Mouse (Mus musculus): ENCODE data around the gene Galnt7. TPM values are rescaled to one million over a fixed set of nuclear protein-coding genes. Genes with fewer than 3 reads are reported as not detected.

The Galnt7 gene
- 17.3 and 19.3 TPM in 2 replicates for polyA plus RNA-seq (2014; fragmentation: Nextera tagmentation; extraction: Ambion mirVana)

GRCm38 (mm10) chr8:57652456-57653055, at the start of gene Galnt7:
Galnt7 (minus strand) TSS chr8:57653032.
- Histone ChIP-seq H3K9ac (ENCODE audit: low read depth, low read length) (peak within 1 kb of the TSS; percentile 95), H3K4me1 (replicated peaks; ENCODE audit: control insufficient read depth, insufficient read depth, low read length) (no peaks in the 10 kb centered on the region), H3K27ac (ENCODE audit: low read depth, low read length) (peak within 1 kb of the TSS; percentile 93), H3K36me3 (ENCODE audit: control insufficient read depth, insufficient read depth, low read length) (no peaks in the 10 kb centered on the region), H3K4me2 (replicated peaks; ENCODE audit: low read depth, low read length) (peak within 1 kb of the TSS; percentile 92), H3K9me3 (ENCODE audit: control insufficient read depth, low read length) (no peaks in the 10 kb centered on the region), H3K4me3 (ENCODE audit: low read depth, low read length) (peak within 1 kb of the TSS; percentile 90), H3K27me3 (ENCODE audit: control insufficient read depth, insufficient read depth, low read length) (no peaks in the 10 kb centered on the region)
- 0% methylated on average over 29 of the region's 74 CpGs for WGBS
- ATAC-seq (ENCODE audit: low FRiP score) (peak; percentile 89), DNase-seq (ENCODE audit: low spot score) (peak; percentile 77)

GRCm38 (mm10) chr8:57688633-57689032, 35.8 kb upstream of the Galnt7 start:
- H3K4me2 ChIP-seq (replicated peaks; ENCODE audit: low read depth, low read length): no peak overlapping the region
- no peak overlapping the region for H3K4me3 ChIP-seq (ENCODE audit: low read depth, low read length)
- H3K27me3 ChIP-seq (ENCODE audit: control insufficient read depth, insufficient read depth, low read length): no peaks in the 10 kb centered on the region
- no peaks in the 10 kb centered on the region for H3K9me3 ChIP-seq (ENCODE audit: control insufficient read depth, low read length)
- no peak overlapping the region for H3K27ac ChIP-seq (ENCODE audit: low read depth, low read length)
- no peaks in the 10 kb centered on the region for H3K4me1 ChIP-seq (replicated peaks; ENCODE audit: control insufficient read depth, insufficient read depth, low read length)
- WGBS: 73% methylated on average over 7 of the region's 7 CpGs
- ATAC-seq (ENCODE audit: low FRiP score) (no peak), DNase-seq (ENCODE audit: low spot score) (no peak)
- no peaks in the 10 kb centered on the region for H3K36me3 ChIP-seq (ENCODE audit: control insufficient read depth, insufficient read depth, low read length)
- no peak overlapping the region for H3K9ac ChIP-seq (ENCODE audit: low read depth, low read length)

- no peak overlapping the region for H3K27ac ChIP-seq (ENCODE audit: low read depth, low read length)
- no peaks in the 10 kb centered on the region for H3K9me3 ChIP-seq (ENCODE audit: control insufficient read depth, low read length)
- no peak overlapping the region for H3K4me3 ChIP-seq (ENCODE audit: low read depth, low read length)
- DNase-seq (ENCODE audit: low spot score) (no peak), ATAC-seq (ENCODE audit: low FRiP score) (no peak)
- H3K36me3 ChIP-seq (ENCODE audit: control insufficient read depth, insufficient read depth, low read length): no peaks in the 10 kb centered on the region
- no peaks in the 10 kb centered on the region for H3K27me3 ChIP-seq (ENCODE audit: control insufficient read depth, insufficient read depth, low read length)
- no peak overlapping the region for H3K4me2 ChIP-seq (replicated peaks; ENCODE audit: low read depth, low read length)
- 94% methylated on average over 3 of the region's 3 CpGs for WGBS
- no peak overlapping the region for H3K9ac ChIP-seq (ENCODE audit: low read depth, low read length)
- no peaks in the 10 kb centered on the region for H3K4me1 ChIP-seq (replicated peaks; ENCODE audit: control insufficient read depth, insufficient read depth, low read length)
Measured at GRCm38 (mm10) chr8:57685803-57686202, 33.0 kb upstream of the Galnt7 start.

GRCm38 (mm10) chr8:57680044-57680443, 27.2 kb upstream of the Galnt7 start:
- ATAC-seq (ENCODE audit: low FRiP score) (no peak), DNase-seq (ENCODE audit: low spot score) (no peak)
- Histone ChIP-seq H3K9me3 (ENCODE audit: control insufficient read depth, low read length) (no peaks in the 10 kb centered on the region), H3K9ac (ENCODE audit: low read depth, low read length) (no peak overlapping the region), H3K36me3 (ENCODE audit: control insufficient read depth, insufficient read depth, low read length) (no peaks in the 10 kb centered on the region), H3K27ac (ENCODE audit: low read depth, low read length) (no peak overlapping the region), H3K27me3 (ENCODE audit: control insufficient read depth, insufficient read depth, low read length) (no peaks in the 10 kb centered on the region), H3K4me1 (replicated peaks; ENCODE audit: control insufficient read depth, insufficient read depth, low read length) (no peaks in the 10 kb centered on the region), H3K4me2 (replicated peaks; ENCODE audit: low read depth, low read length) (no peak overlapping the region), H3K4me3 (ENCODE audit: low read depth, low read length) (no peak overlapping the region)
- WGBS: 85% methylated on average over 5 of the region's 5 CpGs

- no peaks in the 10 kb centered on the region for H3K36me3 ChIP-seq (ENCODE audit: control insufficient read depth, insufficient read depth, low read length)
- no peak for DNase-seq (ENCODE audit: low spot score)
- H3K27me3 ChIP-seq (ENCODE audit: control insufficient read depth, insufficient read depth, low read length): no peaks in the 10 kb centered on the region
- H3K4me3 ChIP-seq (ENCODE audit: low read depth, low read length): no peak overlapping the region
- no peak overlapping the region for H3K4me2 ChIP-seq (replicated peaks; ENCODE audit: low read depth, low read length)
- H3K27ac ChIP-seq (ENCODE audit: low read depth, low read length): no peak overlapping the region
- no peaks in the 10 kb centered on the region for H3K4me1 ChIP-seq (replicated peaks; ENCODE audit: control insufficient read depth, insufficient read depth, low read length)
- WGBS: 87% methylated on average over 2 of the region's 2 CpGs
- no peaks in the 10 kb centered on the region for H3K9me3 ChIP-seq (ENCODE audit: control insufficient read depth, low read length)
- ATAC-seq (ENCODE audit: low FRiP score): no peak
- no peak overlapping the region for H3K9ac ChIP-seq (ENCODE audit: low read depth, low read length)
Measured at GRCm38 (mm10) chr8:57664121-57664520, 11.3 kb upstream of the Galnt7 start.

- no peaks in the 10 kb centered on the region for H3K9me3 ChIP-seq (ENCODE audit: control insufficient read depth, low read length)
- H3K27ac ChIP-seq (ENCODE audit: low read depth, low read length): no peak overlapping the region
- no peaks in the 10 kb centered on the region for H3K4me1 ChIP-seq (replicated peaks; ENCODE audit: control insufficient read depth, insufficient read depth, low read length)
- 84% methylated on average over 2 of the region's 2 CpGs for WGBS
- H3K4me2 ChIP-seq (replicated peaks; ENCODE audit: low read depth, low read length): no peak overlapping the region
- ATAC-seq (ENCODE audit: low FRiP score) (no peak), DNase-seq (ENCODE audit: low spot score) (no peak)
- H3K36me3 ChIP-seq (ENCODE audit: control insufficient read depth, insufficient read depth, low read length): no peaks in the 10 kb centered on the region
- no peak overlapping the region for H3K9ac ChIP-seq (ENCODE audit: low read depth, low read length)
- H3K27me3 ChIP-seq (ENCODE audit: control insufficient read depth, insufficient read depth, low read length): no peaks in the 10 kb centered on the region
- no peak overlapping the region for H3K4me3 ChIP-seq (ENCODE audit: low read depth, low read length)
Measured at GRCm38 (mm10) chr8:57660019-57660418, 7.2 kb upstream of the Galnt7 start.

GRCm38 (mm10) chr8:57656446-57656845, 3.6 kb upstream of the Galnt7 start:
- Histone ChIP-seq H3K9me3 (ENCODE audit: control insufficient read depth, low read length) (no peaks in the 10 kb centered on the region), H3K27me3 (ENCODE audit: control insufficient read depth, insufficient read depth, low read length) (no peaks in the 10 kb centered on the region), H3K27ac (ENCODE audit: low read depth, low read length) (no peak overlapping the region), H3K36me3 (ENCODE audit: control insufficient read depth, insufficient read depth, low read length) (no peaks in the 10 kb centered on the region), H3K4me1 (replicated peaks; ENCODE audit: control insufficient read depth, insufficient read depth, low read length) (no peaks in the 10 kb centered on the region), H3K4me2 (replicated peaks; ENCODE audit: low read depth, low read length) (no peak overlapping the region), H3K4me3 (ENCODE audit: low read depth, low read length) (no peak overlapping the region), H3K9ac (ENCODE audit: low read depth, low read length) (no peak overlapping the region)
- ATAC-seq (ENCODE audit: low FRiP score): no peak
- WGBS: 39% methylated on average over 6 of the region's 6 CpGs
- DNase-seq (ENCODE audit: low spot score): no peak

- WGBS: 92% methylated on average over 7 of the region's 7 CpGs
- Histone ChIP-seq H3K9ac (ENCODE audit: low read depth, low read length) (no peak overlapping the region), H3K4me2 (replicated peaks; ENCODE audit: low read depth, low read length) (no peak overlapping the region)
Measured at GRCm38 (mm10) chr8:57654146-57654545, 1.3 kb upstream of the Galnt7 start.

GRCm38 (mm10) chr8:57653768-57654125, 915 bp upstream of the Galnt7 start:
- Histone ChIP-seq H3K4me3 (ENCODE audit: low read depth, low read length) (peak overlapping the region; percentile 90), H3K9ac (ENCODE audit: low read depth, low read length) (peak overlapping the region; percentile 95; the same call in 1 of the 2 replicates), H3K36me3 (ENCODE audit: control insufficient read depth, insufficient read depth, low read length) (no peaks in the 10 kb centered on the region), H3K4me1 (replicated peaks; ENCODE audit: control insufficient read depth, insufficient read depth, low read length) (no peaks in the 10 kb centered on the region), H3K4me2 (replicated peaks; ENCODE audit: low read depth, low read length) (peak overlapping the region; percentile 92), H3K9me3 (ENCODE audit: control insufficient read depth, low read length) (no peaks in the 10 kb centered on the region), H3K27me3 (ENCODE audit: control insufficient read depth, insufficient read depth, low read length) (no peaks in the 10 kb centered on the region), H3K27ac (ENCODE audit: low read depth, low read length) (no peak overlapping the region)
- no peak for DNase-seq (ENCODE audit: low spot score)
- 26% methylated on average over 7 of the region's 7 CpGs for WGBS
- no peak for ATAC-seq (ENCODE audit: low FRiP score)

More at GRCm38 (mm10) chr8:57654146-57654545, 1.3 kb upstream of the Galnt7 start:
- H3K36me3 ChIP-seq (ENCODE audit: control insufficient read depth, insufficient read depth, low read length): no peaks in the 10 kb centered on the region
- no peaks in the 10 kb centered on the region for H3K27me3 ChIP-seq (ENCODE audit: control insufficient read depth, insufficient read depth, low read length)
- no peak overlapping the region for H3K27ac ChIP-seq (ENCODE audit: low read depth, low read length)
- no peak for DNase-seq (ENCODE audit: low spot score)
- no peak overlapping the region for H3K4me3 ChIP-seq (ENCODE audit: low read depth, low read length)
- no peaks in the 10 kb centered on the region for H3K9me3 ChIP-seq (ENCODE audit: control insufficient read depth, low read length)
- H3K4me1 ChIP-seq (replicated peaks; ENCODE audit: control insufficient read depth, insufficient read depth, low read length): no peaks in the 10 kb centered on the region
- ATAC-seq (ENCODE audit: low FRiP score): no peak
